Mouse (Mus musculus): ENCODE results near the gene 2700081O15Rik. TPM values are rescaled to one million over a fixed set of nuclear protein-coding genes. Genes with fewer than 3 reads are reported as not detected.

2700081O15Rik gene
- total and polyA plus RNA-seq, 3 experiments: 14.1 to 18.0 TPM; not detected in 1

- no peak overlapping the region for H3K9ac ChIP-seq (ENCODE audit: control insufficient read depth, low read depth, low read length, poor library complexity, severe bottlenecking)
- no peaks in the 10 kb centered on the region for H3K79me2 ChIP-seq (ENCODE audit: control insufficient read depth, insufficient read depth, low read length, poor library complexity)
- no peak for TF ChIP-seq BHLHE40 (IDR thresholded peaks at IDR 0.05; ENCODE audit: borderline replicate concordance, low read depth, low read length)
- no peak for TF ChIP-seq CHD2 (IDR thresholded peaks at IDR 0.05; ENCODE audit: low read length)
- TF ChIP-seq MYB (IDR thresholded peaks at IDR 0.05; ENCODE audit: low read depth, low read length): no peak
- no peak for TF ChIP-seq TCF12 (IDR thresholded peaks at IDR 0.05; ENCODE audit: low read depth, low read length)
- TF ChIP-seq SIN3A (IDR thresholded peaks at IDR 0.05; ENCODE audit: low read length): no peak
- TF ChIP-seq ZNF384 (IDR thresholded peaks at IDR 0.05; ENCODE audit: low read depth, low read length): no peak
- no peak for TF ChIP-seq KAT2A (conservative IDR thresholded peaks at IDR 0.05; ENCODE audit: low read depth, low read length)
- TF ChIP-seq USF2 (IDR thresholded peaks at IDR 0.05; ENCODE audit: borderline replicate concordance in 1 of 2, insufficient read depth in 1 of 2, low read depth in 1 of 2, low read length in 2 of 2): no peak
- no peak for TF ChIP-seq RCOR1 (IDR thresholded peaks at IDR 0.05; ENCODE audit: low read depth, low read length)
- no peak for TF ChIP-seq TBP (IDR thresholded peaks at IDR 0.05; ENCODE audit: low read depth, low read length)
- no peak for TF ChIP-seq EP300 (IDR thresholded peaks at IDR 0.05; ENCODE audit: low read depth in 1 of 2, low read length in 2 of 2)
- TF ChIP-seq POLR2A (IDR thresholded peaks at IDR 0.05; ENCODE audit: control insufficient read depth in 1 of 2, insufficient read depth in 1 of 2, low read depth in 1 of 2, low read length in 2 of 2, poor library complexity in 1 of 2): no peak
- TF ChIP-seq MXI1 (IDR thresholded peaks at IDR 0.05; ENCODE audit: low read depth, low read length): no peak
- H3K4me1 ChIP-seq (ENCODE audit: control insufficient read depth in 1 of 2, insufficient read depth in 2 of 2, low read length in 2 of 2): no peaks in the 10 kb centered on the region
- peaks cover 0 to 8% of the 10 kb centered on the region in 2 experiments; a peak in 2 of 4 replicates for H3K27me3 ChIP-seq (ENCODE audit: control insufficient read depth in 1 of 2, insufficient read depth in 2 of 2, low read length in 2 of 2)
- no peak overlapping the region for H3K27ac ChIP-seq (ENCODE audit: control insufficient read depth, low read depth, low read length)
- no peaks in the 10 kb centered on the region for H3K36me3 ChIP-seq (ENCODE audit: control insufficient read depth in 1 of 2, insufficient read depth in 2 of 2, low read length in 2 of 2)
- H3K9me3 ChIP-seq (replicated peaks; ENCODE audit: insufficient read depth, low read length): no peaks in the 10 kb centered on the region
- no peak overlapping the region for H3K4me3 ChIP-seq (ENCODE audit: control insufficient read depth in 1 of 2, insufficient read depth in 1 of 2, low read depth in 2 of 2, low read length in 2 of 2)
- no peak for DNase-seq (ENCODE audit: low read depth, low spot score)
Observed at GRCm38 (mm10) chr19:7400635-7401034, 16.8 kb upstream of the 2700081O15Rik start.

- Histone ChIP-seq H3K9me3 (replicated peaks; ENCODE audit: insufficient read depth, low read length) (no peaks in the 10 kb centered on the region), H3K4me1 (ENCODE audit: control insufficient read depth in 1 of 2, insufficient read depth in 2 of 2, low read length in 2 of 2) (no peaks in the 10 kb centered on the region), H3K4me3 (ENCODE audit: control insufficient read depth in 1 of 2, insufficient read depth in 1 of 2, low read depth in 2 of 2, low read length in 2 of 2) (no peak overlapping the region), H3K79me2 (ENCODE audit: control insufficient read depth, insufficient read depth, low read length, poor library complexity) (no peaks in the 10 kb centered on the region), H3K27ac (ENCODE audit: control insufficient read depth, low read depth, low read length) (no peak overlapping the region), H3K36me3 (ENCODE audit: control insufficient read depth in 1 of 2, insufficient read depth in 2 of 2, low read length in 2 of 2) (no peaks in the 10 kb centered on the region), H3K27me3 (ENCODE audit: control insufficient read depth in 1 of 2, insufficient read depth in 2 of 2, low read length in 2 of 2) (peaks cover 1 to 10% of the 10 kb centered on the region in 2 experiments; a peak in 3 of 4 replicates), H3K9ac (ENCODE audit: control insufficient read depth, low read depth, low read length, poor library complexity, severe bottlenecking) (no peak overlapping the region)
- no peak for DNase-seq (ENCODE audit: low read depth, low spot score)
- no peak for TF ChIP-seq ELF1 (IDR thresholded peaks at IDR 0.05; ENCODE audit: low read depth, low read length)
- TF ChIP-seq CHD2 (IDR thresholded peaks at IDR 0.05; ENCODE audit: low read length): no peak
- TF ChIP-seq JUND (IDR thresholded peaks at IDR 0.05; ENCODE audit: low read depth, low read length): no peak
- TF ChIP-seq TCF12 (IDR thresholded peaks at IDR 0.05; ENCODE audit: low read depth, low read length): no peak
- TF ChIP-seq POLR2AphosphoS5 (IDR thresholded peaks at IDR 0.05; ENCODE audit: borderline replicate concordance, low read depth, low read length): no peak
- no peak for TF ChIP-seq MYC (IDR thresholded peaks at IDR 0.05; ENCODE audit: low read depth, low read length)
- TF ChIP-seq MAFK (IDR thresholded peaks at IDR 0.05; ENCODE audit: borderline replicate concordance, low read depth, low read length): no peak
- no peak for TF ChIP-seq CHD1 (IDR thresholded peaks at IDR 0.05; ENCODE audit: low read depth, low read length)
- no peak for TF ChIP-seq MYB (IDR thresholded peaks at IDR 0.05; ENCODE audit: low read depth, low read length)
- TF ChIP-seq TAL1 (IDR thresholded peaks at IDR 0.05; ENCODE audit: low read length): no peak
- no peak for TF ChIP-seq GABPA (IDR thresholded peaks at IDR 0.05; ENCODE audit: low read depth, low read length)
- TF ChIP-seq ZNF384 (IDR thresholded peaks at IDR 0.05; ENCODE audit: low read depth, low read length): no peak
- no peak for TF ChIP-seq EP300 (IDR thresholded peaks at IDR 0.05; ENCODE audit: low read depth in 1 of 2, low read length in 2 of 2)
- TF ChIP-seq USF2 (IDR thresholded peaks at IDR 0.05; ENCODE audit: borderline replicate concordance in 1 of 2, insufficient read depth in 1 of 2, low read depth in 1 of 2, low read length in 2 of 2): no peak
- TF ChIP-seq POLR2AphosphoS2 (IDR thresholded peaks at IDR 0.05; ENCODE audit: low read length): no peak
- TF ChIP-seq ZKSCAN1 (IDR thresholded peaks at IDR 0.05; ENCODE audit: low read depth, low read length): no peak
Observed at GRCm38 (mm10) chr19:7404623-7405229, 12.7 kb upstream of the 2700081O15Rik start.
